Mouse (Mus musculus) c-Kit-positive CD71-positive TER-119-negative erythroid progenitor cells, embryonic 14.5 days (primary cell): ENCODE measurements around the gene Ap1b1.
A peak's percentile ranks its signal among the peaks of the same experiment; 100 is the strongest.

Experiments used
- DNase-seq: peaks from one replicate; pipeline ENCODE4 v3.0.0-alpha.2; 2013; ENCODE audit warnings: low read depth

Gene Ap1b1

GRCm38 (mm10) chr11:5035421-5035820 is 48.8 kb downstream of the Ap1b1 start:
- no peak for DNase-seq

- DNase-seq, result no peak
Measured at GRCm38 (mm10) chr11:5037146-5037854, 50.7 kb downstream of the Ap1b1 start.

GRCm38 (mm10) chr11:5040585-5040984 is 54.0 kb downstream of the Ap1b1 start:
- DNase-seq, result no peak

- DNase-seq, result no peak
Measured at GRCm38 (mm10) chr11:5041144-5041780, 54.6 kb downstream of the Ap1b1 start.

GRCm38 (mm10) chr11:5042645-5043381 is 56.2 kb downstream of the Ap1b1 start:
- no peak for DNase-seq

- DNase-seq, result no peak
Measured at GRCm38 (mm10) chr11:5046321-5046926, 59.8 kb downstream of the Ap1b1 start.

- no peak for DNase-seq
Measured at GRCm38 (mm10) chr11:5051629-5052028, 65.0 kb downstream of the Ap1b1 start.

- no peak for DNase-seq
Measured at GRCm38 (mm10) chr11:5052200-5052854, 65.7 kb downstream of the Ap1b1 start.

- no peak for DNase-seq
Measured at GRCm38 (mm10) chr11:5054151-5054550, 67.5 kb downstream of the Ap1b1 start.

- no peak for DNase-seq
Measured at GRCm38 (mm10) chr11:5054874-5055273, 68.2 kb downstream of the Ap1b1 start.

GRCm38 (mm10) chr11:5055945-5056938 is 69.6 kb downstream of the Ap1b1 start:
- DNase-seq, result no peak

GRCm38 (mm10) chr11:5057064-5057463 is 70.4 kb downstream of the Ap1b1 start:
- DNase-seq, result no peak

GRCm38 (mm10) chr11:5057541-5057855 is 70.9 kb downstream of the Ap1b1 start:
- no peak for DNase-seq

GRCm38 (mm10) chr11:5057856-5058641 is 71.4 kb downstream of the Ap1b1 start, which contains the start of gene Rasl10a:
Gene Rasl10a (plus strand): TSS chr11:5058128.
- no peak for DNase-seq

GRCm38 (mm10) chr11:5058783-5059182 is 72.2 kb downstream of the Ap1b1 start:
- DNase-seq, result no peak

GRCm38 (mm10) chr11:5059230-5059629 is 72.6 kb downstream of the Ap1b1 start:
- DNase-seq, result no peak

GRCm38 (mm10) chr11:5059704-5060156 is 73.1 kb downstream of the Ap1b1 start:
- peak; percentile 44 for DNase-seq

- no peak for DNase-seq
Measured at GRCm38 (mm10) chr11:5060756-5061412, 74.3 kb downstream of the Ap1b1 start.

- peak; percentile 81 for DNase-seq
Measured at GRCm38 (mm10) chr11:5061413-5062139, 75.0 kb downstream of the Ap1b1 start.
